ENCODE assay signal across 8 mouse cellular contexts in genomic region chr10:80538710-80539394, GRCm38 (mm10). TPM values are rescaled to one million over a fixed set of nuclear protein-coding genes. Genes with fewer than 3 reads are reported as not detected.
A peak's percentile ranks its signal among the peaks of the same experiment; 100 is the strongest.
DNase-seq lines count a peak whose midpoint lies in the region; ATAC-seq and TF ChIP-seq lines count a peak whose summit lies in the region.

Atp8b3 (minus strand) TSS chr10:80539124.

- H3K4me1 ChIP-seq in intestine, postnatal 0 days (replicated peaks; ENCODE audit: control insufficient read depth, insufficient read depth, low read length): no peaks in the 10 kb centered on the region; the same call in 1 of the 2 replicates
- H3K4me1 ChIP-seq in lung, adult 2 months (ENCODE audit: control insufficient read depth, insufficient read depth, low read length): no peaks in the 10 kb centered on the region; the same call in 1 of the 2 replicates
- no peaks in the 10 kb centered on the region for H3K4me1 ChIP-seq in neural tube, embryonic 14.5 days (ENCODE audit: control insufficient read depth, insufficient read depth, low read length)

- no peaks in the 10 kb centered on the region for H3K9me3 ChIP-seq in intestine, postnatal 0 days (ENCODE audit: control insufficient read depth)
- no peaks in the 10 kb centered on the region for H3K9me3 ChIP-seq in neural tube, embryonic 14.5 days (ENCODE audit: control insufficient read depth, low read length)

- H3K4me3 ChIP-seq in intestine, postnatal 0 days (ENCODE audit: low read depth, low read length): 0 out of 2 replicates have a peak within 1 kb of the TSS, but pooled peaks have one; percentile 18
- no peak within 1 kb of the TSS for H3K4me3 ChIP-seq in lung, adult 2 months (replicated peaks; ENCODE audit: extremely low read depth, low read depth, low read length)
- H3K4me3 ChIP-seq in neural tube, embryonic 14.5 days (ENCODE audit: low read depth, low read length): no peak within 1 kb of the TSS

- no peak within 1 kb of the TSS for H3K9ac ChIP-seq in intestine, postnatal 0 days (ENCODE audit: low read depth, low read length)
- H3K9ac ChIP-seq in neural tube, embryonic 14.5 days (replicated peaks; ENCODE audit: low read depth, low read length): no peak within 1 kb of the TSS

- H3K27me3 ChIP-seq in intestine, postnatal 0 days (replicated peaks; ENCODE audit: control insufficient read depth, insufficient read depth, low read length): peaks cover 20% of the 10 kb centered on the region
- peaks cover 12% of the 10 kb centered on the region for H3K27me3 ChIP-seq in neural tube, embryonic 14.5 days (ENCODE audit: control insufficient read depth, insufficient read depth, low read length)

- WGBS in intestine, postnatal 0 days: 3% methylated on average over 30 of the region's 30 CpGs
- 4% methylated on average over 30 of the region's 30 CpGs for WGBS in lung, adult 2 months
- 1% methylated on average over 30 of the region's 30 CpGs for WGBS in neural tube, embryonic 14.5 days

- intact Hi-C loops in gastrocnemius, postnatal 36 days (cut with DNase I): no loop called here

- DNase-seq in right cerebral cortex, adult 18-20 months: peak; percentile 22
- DNase-seq in right cerebral cortex, adult 2 months (ENCODE audit: low spot score in 2 of 2): no peak
- DNase-seq in cerebellum, postnatal 14 days: peak; percentile 39 to 63
- DNase-seq in gastrocnemius, postnatal 36 days: peak; percentile 54 to 69
- peak; percentile 77 for DNase-seq in lung, adult 2 months
- DNase-seq in thymus, postnatal 10 days (ENCODE audit: low spot score in 2 of 2): peak; percentile 78 to 84

- no peak for TF ChIP-seq POLR2A in lung, adult 2 months (IDR thresholded peaks at IDR 0.05; ENCODE audit: borderline replicate concordance, extremely low read depth, low read depth, low read length)

- peak; percentile 46; the same call in 1 of the 2 replicates for TF ChIP-seq CTCF in intestine, postnatal 0 days (IDR thresholded peaks at IDR 0.05; ENCODE audit: low read depth)
- no peak for TF ChIP-seq CTCF in lung, adult 2 months (IDR thresholded peaks at IDR 0.05; ENCODE audit: insufficient read depth, low read length)

- H3K36me3 ChIP-seq in intestine, postnatal 0 days (ENCODE audit: control insufficient read depth, insufficient read depth): peaks cover 29% of the 10 kb centered on the region; the same call in 1 of the 2 replicates
- peaks cover 25% of the 10 kb centered on the region for H3K36me3 ChIP-seq in neural tube, embryonic 14.5 days (ENCODE audit: control insufficient read depth, insufficient read depth, low read length)

- peak within 1 kb of the TSS; percentile 49 for H3K4me2 ChIP-seq in intestine, postnatal 0 days (replicated peaks; ENCODE audit: low read depth)
- peak within 1 kb of the TSS; percentile 14; the same call in 1 of the 2 replicates for H3K4me2 ChIP-seq in neural tube, embryonic 14.5 days (ENCODE audit: low read depth, low read length)

- no peak within 1 kb of the TSS for H3K27ac ChIP-seq in intestine, postnatal 0 days (ENCODE audit: low read depth, low read length)
- H3K27ac ChIP-seq in neural tube, embryonic 14.5 days (ENCODE audit: low read depth, low read length): no peak within 1 kb of the TSS

- ATAC-seq in intestine, postnatal 0 days: peak; percentile 87
- ATAC-seq in neural tube, embryonic 14.5 days (ENCODE audit: low read depth): peak; percentile 66; the same call in 1 of the 2 replicates

RNA-seq across cellular contexts. Expression of gene Atp8b3, which starts in this region (rescaled TPM):
- not detected for total RNA-seq in gastrocnemius, postnatal 36 days (2021)
- polyA plus RNA-seq in intestine, postnatal 0 days (2015; fragmentation: Nextera tagmentation; extraction: Ambion mirVana): 0.03 TPM in 2 replicates
- 0.08 and 0.11 TPM in 2 replicates for polyA plus RNA-seq in lung, adult 2 months (2012; rRNA removed)
- polyA plus RNA-seq in neural tube, embryonic 14.5 days (2014; fragmentation: Nextera tagmentation; extraction: Ambion mirVana): 0.79 and 1.5 TPM in 2 replicates

Comparison
In these comparisons a context has a peak if more than half of its experiments do, and no peak if none do; other contexts are left out.
1. DNase-seq: peak in right cerebral cortex, adult 18-20 months (single experiment), cerebellum, postnatal 14 days (2 of 2) and thymus, postnatal 10 days (2 of 2); none in right cerebral cortex, adult 2 months (0 of 2).
2. Peak in DNase-seq in gastrocnemius, postnatal 36 days; RNA of the gene not detected or under 1 TPM.
3. Peak in ATAC-seq, H3K4me3 ChIP-seq and H3K4me2 ChIP-seq in intestine, postnatal 0 days; RNA of the gene not detected or under 1 TPM.
4. Peak in DNase-seq in lung, adult 2 months; RNA of the gene not detected or under 1 TPM.